Mouse (Mus musculus) liver, adult 2 months (tissue): Measurements from ENCODE around the gene Dgkd. TPM values are rescaled to one million over a fixed set of nuclear protein-coding genes. Genes with fewer than 3 reads are reported as not detected.

ENCODE experiments used
- DNase-seq: peaks from one replicate; pipeline ENCODE4 v3.0.0-alpha.2; 2011; ENCODE audit warnings: low read depth, low spot score; ENCODE audit errors: extremely low read depth
- H3K27ac ChIP-seq: fragments of 200-500 bp; replicated peaks from 2 replicates; pipeline ENCODE4 v1.5.1; 2012; ENCODE audit warnings: low read depth, mild to moderate bottlenecking, control low read depth, inconsistent platforms, low read length; ENCODE audit not compliant: insufficient read depth
- H3K27me3 ChIP-seq: fragments of 200-500 bp; 2 replicates; pipeline ENCODE4 v1.6.1; 2012; ENCODE audit warnings: mild to moderate bottlenecking, moderate library complexity, low read length, inconsistent platforms; ENCODE audit not compliant: control insufficient read depth, insufficient read depth
- H3K36me3 ChIP-seq: fragments of 200-500 bp; 2 replicates; pipeline ENCODE4 v1.6.1; 2012; ENCODE audit warnings: low read length, inconsistent platforms; ENCODE audit not compliant: control insufficient read depth, insufficient read depth
- H3K4me1 ChIP-seq: fragments of 200-500 bp; 2 replicates; pipeline ENCODE4 v1.6.1; 2011; ENCODE audit warnings: low read length; ENCODE audit not compliant: control insufficient read depth, insufficient read depth
- H3K4me3 ChIP-seq: fragments of 200-500 bp; 2 replicates; pipeline ENCODE4 v1.5.1; 2011; ENCODE audit warnings: low read depth, mild to moderate bottlenecking, control low read depth, low read length, moderate library complexity; ENCODE audit not compliant: insufficient read depth
- H3K79me2 ChIP-seq: fragments of 200-500 bp; 2 replicates; pipeline ENCODE4 v1.6.1; 2012; ENCODE audit warnings: inconsistent platforms, mild to moderate bottlenecking, low read length, moderate library complexity; ENCODE audit not compliant: control insufficient read depth, insufficient read depth
- H3K9ac ChIP-seq: fragments of 200-500 bp; 2 replicates; pipeline ENCODE4 v1.6.1; 2012; ENCODE audit warnings: low read depth, mild to moderate bottlenecking, control low read depth, inconsistent platforms, low read length
- CTCF ChIP-seq: fragments of 200-500 bp; IDR thresholded peaks from 2 replicates; pipeline ENCODE4 v1.5.1; 2011; ENCODE audit warnings: low read depth, low read length, control low read depth
- POLR2A ChIP-seq: fragments of 200-500 bp; IDR thresholded peaks from 2 replicates; pipeline ENCODE4 v1.6.1; 2011; ENCODE audit warnings: low read length, control low read depth; ENCODE audit not compliant: insufficient read depth; ENCODE audit errors: extremely low read depth
- WGBS: fragments of 180-500 bp; shearing (Covaris S2); methylation state at CpG from one replicate; pipeline ENCODE4 v1.1.7; 2018; 5-methylcytosine and 5-hydroxymethylcytosine counted together
- polyA plus RNA-seq: library from polyadenylated mRNA; depleted of rRNA; stranded (reverse); fragments of >200 nt; gene quantifications from 2 replicates; pipeline ENCODE4 v1.2.3, GENCODE M21; 2012
- total RNA-seq: library from RNA; depleted of rRNA; stranded (reverse); fragments of >200 nt; gene quantifications from 2 replicates; pipeline ENCODE4 v1.2.3, GENCODE M21; 2014

Gene Dgkd
- total and polyA plus RNA-seq, 2 experiments = 9.6 to 12.4 TPM

DNA sequence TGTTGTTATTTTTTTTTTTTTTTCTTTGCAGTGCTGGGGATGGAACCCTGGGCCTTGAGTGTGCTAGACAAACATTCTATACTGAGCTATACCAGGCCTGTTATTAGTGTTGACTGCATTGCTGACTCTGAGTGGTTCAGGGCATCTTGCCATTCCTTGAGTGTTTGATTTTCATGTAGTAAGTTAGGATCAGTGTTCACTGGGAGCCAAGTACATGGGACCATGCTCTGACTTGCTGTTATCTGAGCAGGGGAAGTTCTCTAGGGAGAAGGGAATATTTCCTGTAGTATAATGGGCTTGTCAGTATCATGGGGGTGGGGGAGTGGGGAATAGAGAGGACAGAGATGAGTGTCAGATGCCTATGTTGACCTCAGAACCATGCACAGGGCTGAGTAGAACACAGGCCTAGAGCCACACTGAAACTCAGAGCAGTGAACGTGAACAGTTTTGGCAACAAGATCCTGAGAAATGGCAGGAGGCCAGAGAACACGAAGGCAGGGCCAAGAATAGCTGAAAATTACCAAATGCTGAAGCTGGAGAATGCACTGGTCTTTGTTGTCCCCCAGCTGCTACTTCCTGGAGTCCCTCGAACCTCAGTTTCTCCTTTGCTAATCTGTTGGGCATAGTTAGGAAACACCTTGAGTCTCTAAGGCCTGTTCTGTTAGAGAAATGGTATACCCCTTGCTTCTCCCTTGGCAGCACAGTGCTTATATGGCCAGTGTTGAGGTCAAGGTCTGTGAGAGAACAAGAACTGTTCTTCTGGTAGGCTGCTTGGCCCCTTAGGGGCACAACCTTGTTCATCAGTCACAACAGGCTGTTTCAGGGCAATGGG lies 26.6 kb downstream of the Dgkd start:
- H3K4me3 ChIP-seq = no peak overlapping the region
- H3K27me3 ChIP-seq = no peaks in the 10 kb centered on the region
- no peak for TF ChIP-seq CTCF
- no peak for TF ChIP-seq POLR2A
- peak overlapping the region; percentile 30; the same call in 1 of the 2 replicates for H3K9ac ChIP-seq
- H3K36me3 ChIP-seq = peaks cover 5% of the 10 kb centered on the region; the same call in 1 of the 2 replicates
- H3K27ac ChIP-seq = peak overlapping the region; percentile 82
- 4% methylated on average over 3 of the region's 3 CpGs for WGBS
- peak; percentile 86 for DNase-seq
- H3K4me1 ChIP-seq = peaks cover 15% of the 10 kb centered on the region
- H3K79me2 ChIP-seq = peaks cover 32% of the 10 kb centered on the region; the same call in 1 of the 2 replicates

DNA sequence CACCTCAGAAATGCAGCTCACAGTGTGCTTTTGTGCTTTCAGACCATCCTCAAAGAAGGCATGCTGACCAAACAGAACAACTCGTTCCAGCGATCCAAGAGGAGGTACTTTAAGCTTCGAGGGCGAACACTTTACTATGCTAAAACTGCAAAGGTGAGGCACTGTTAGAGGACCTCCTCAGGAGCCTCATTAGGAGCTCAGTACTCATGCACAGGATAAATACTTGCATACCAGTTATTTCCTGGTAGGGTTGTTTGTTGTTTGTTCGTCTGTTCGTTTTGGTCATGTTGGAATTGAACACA lies 27.2 kb downstream of the Dgkd start:
- H3K79me2 ChIP-seq = peaks cover 26% of the 10 kb centered on the region; the same call in 1 of the 2 replicates
- H3K9ac ChIP-seq = peak overlapping the region; percentile 30; the same call in 1 of the 2 replicates
- H3K27ac ChIP-seq = peak overlapping the region; percentile 82
- no peak for DNase-seq
- H3K4me3 ChIP-seq = no peak overlapping the region
- H3K36me3 ChIP-seq = peaks cover 5% of the 10 kb centered on the region; the same call in 1 of the 2 replicates
- TF ChIP-seq POLR2A (no peak), CTCF (no peak)
- H3K27me3 ChIP-seq = no peaks in the 10 kb centered on the region
- peaks cover 15% of the 10 kb centered on the region for H3K4me1 ChIP-seq
- WGBS = 77% methylated on average over 6 of the region's 6 CpGs

DNA sequence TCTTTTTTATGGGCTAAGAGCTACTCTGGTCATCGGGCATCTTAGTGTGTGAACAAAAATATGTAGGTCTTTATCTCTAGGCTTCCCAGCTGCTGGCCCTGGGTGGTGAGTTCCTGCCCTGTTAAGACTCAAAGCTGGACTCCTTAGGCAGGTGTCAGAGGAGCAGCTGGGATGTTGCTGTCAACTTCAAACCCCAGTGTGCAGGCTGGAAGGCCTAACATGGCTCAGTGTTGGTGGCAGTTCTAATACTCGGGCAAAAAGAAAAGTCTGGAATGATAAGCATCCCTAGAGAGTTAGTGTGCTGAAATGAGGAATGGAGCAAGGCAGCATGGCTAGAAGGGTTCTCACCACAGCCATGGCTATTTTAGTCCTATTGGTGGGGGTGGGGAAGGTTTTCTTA lies 27.8 kb downstream of the Dgkd start:
- Histone ChIP-seq H3K9ac (no peak overlapping the region), H3K4me3 (no peak overlapping the region), H3K79me2 (peaks cover 25% of the 10 kb centered on the region; the same call in 1 of the 2 replicates), H3K27ac (no peak overlapping the region), H3K36me3 (peaks cover 5% of the 10 kb centered on the region; the same call in 1 of the 2 replicates), H3K27me3 (no peaks in the 10 kb centered on the region), H3K4me1 (peaks cover 15% of the 10 kb centered on the region)
- WGBS = 84% methylated on average over 2 of the region's 2 CpGs
- no peak for DNase-seq
- TF ChIP-seq POLR2A (no peak), CTCF (no peak)

DNA sequence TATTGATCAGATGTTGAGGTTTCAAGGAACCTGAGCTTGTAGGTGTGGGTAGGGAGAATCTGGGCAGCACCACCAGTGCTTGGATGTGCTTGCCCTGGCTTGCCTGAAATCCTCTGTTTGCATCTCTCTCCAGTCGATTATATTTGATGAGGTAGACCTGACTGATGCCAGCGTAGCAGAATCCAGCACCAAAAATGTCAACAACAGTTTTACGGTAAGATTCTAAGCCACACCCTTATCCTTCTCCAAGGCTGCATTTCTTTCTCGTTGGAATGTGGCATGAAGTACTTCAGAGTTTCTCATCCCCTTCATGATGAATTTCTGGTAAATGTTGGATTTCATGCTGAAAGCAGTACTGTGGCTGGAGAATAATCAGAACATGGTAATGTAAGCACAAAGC lies 28.6 kb downstream of the Dgkd start:
- no peak overlapping the region for H3K9ac ChIP-seq
- no peak overlapping the region for H3K27ac ChIP-seq
- H3K79me2 ChIP-seq = peaks cover 16% of the 10 kb centered on the region; the same call in 1 of the 2 replicates
- no peaks in the 10 kb centered on the region for H3K27me3 ChIP-seq
- H3K4me1 ChIP-seq = peaks cover 15% of the 10 kb centered on the region
- no peak overlapping the region for H3K4me3 ChIP-seq
- 23% methylated on average over 4 of the region's 4 CpGs for WGBS
- TF ChIP-seq CTCF = no peak
- no peak for TF ChIP-seq POLR2A
- peaks cover 5% of the 10 kb centered on the region; the same call in 1 of the 2 replicates for H3K36me3 ChIP-seq
- peak; percentile 44 for DNase-seq

DNA sequence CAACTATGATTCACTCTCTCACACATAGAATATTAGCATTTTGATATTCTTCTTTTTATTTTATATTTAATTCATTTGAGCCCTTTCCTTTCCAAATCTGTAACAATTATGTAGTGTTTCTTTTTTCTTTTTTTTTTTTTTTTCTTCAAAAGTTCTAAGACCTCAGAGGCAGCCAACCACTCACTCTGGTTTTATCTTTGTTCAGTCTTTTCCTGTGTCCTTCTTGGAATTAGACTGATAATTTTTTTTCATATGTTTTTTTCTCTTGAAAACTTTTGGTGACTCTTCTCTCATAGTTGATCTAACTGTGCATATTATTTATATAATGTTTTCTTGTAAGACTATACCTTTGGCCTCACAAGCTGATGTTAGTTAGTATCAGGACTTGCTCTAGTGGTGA lies 29.5 kb downstream of the Dgkd start:
- TF ChIP-seq CTCF (no peak), POLR2A (no peak)
- no peaks in the 10 kb centered on the region for H3K27me3 ChIP-seq
- H3K36me3 ChIP-seq = peaks cover 5% of the 10 kb centered on the region; the same call in 1 of the 2 replicates
- H3K79me2 ChIP-seq = peaks cover 11% of the 10 kb centered on the region; the same call in 1 of the 2 replicates
- H3K4me1 ChIP-seq = peaks cover 15% of the 10 kb centered on the region
- H3K27ac ChIP-seq = no peak overlapping the region
- H3K4me3 ChIP-seq = no peak overlapping the region
- no peak for DNase-seq
- no peak overlapping the region for H3K9ac ChIP-seq

DNA sequence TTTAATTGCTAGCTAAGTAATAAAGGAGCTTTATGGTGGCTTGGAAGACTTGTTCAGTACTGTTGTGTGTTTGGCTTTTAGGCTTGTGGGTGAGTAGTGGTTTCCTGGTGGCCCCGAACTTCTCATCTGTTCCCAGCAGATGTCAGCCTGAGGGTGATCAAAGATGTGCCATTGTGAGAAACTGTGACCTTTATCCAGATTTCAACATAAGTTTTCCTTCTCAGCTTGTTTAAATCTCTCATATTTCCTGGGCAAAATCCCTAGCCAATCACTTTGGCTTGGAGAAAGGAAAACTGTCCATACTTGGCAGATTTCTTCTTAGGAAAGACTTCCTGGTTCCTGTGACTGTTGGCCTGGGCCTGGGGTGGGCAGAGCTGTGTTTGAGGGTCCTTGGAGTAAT lies 37.9 kb downstream of the Dgkd start:
- no peaks in the 10 kb centered on the region for H3K27me3 ChIP-seq
- no peak overlapping the region for H3K9ac ChIP-seq
- 0% methylated on average over 1 of the region's 1 CpGs for WGBS
- H3K79me2 ChIP-seq = no peaks in the 10 kb centered on the region; the same call in 1 of the 2 replicates
- no peak for TF ChIP-seq POLR2A
- peak; percentile 45; the same call in 1 of the 2 replicates for TF ChIP-seq CTCF
- H3K4me3 ChIP-seq = no peak overlapping the region
- H3K27ac ChIP-seq = peak overlapping the region; percentile 99
- no peaks in the 10 kb centered on the region for H3K36me3 ChIP-seq
- DNase-seq = peak; percentile 85
- peaks cover 21% of the 10 kb centered on the region for H3K4me1 ChIP-seq
